Mouse (Mus musculus): Measurements from ENCODE around the gene Rps21.

Rps21 gene

DNA sequence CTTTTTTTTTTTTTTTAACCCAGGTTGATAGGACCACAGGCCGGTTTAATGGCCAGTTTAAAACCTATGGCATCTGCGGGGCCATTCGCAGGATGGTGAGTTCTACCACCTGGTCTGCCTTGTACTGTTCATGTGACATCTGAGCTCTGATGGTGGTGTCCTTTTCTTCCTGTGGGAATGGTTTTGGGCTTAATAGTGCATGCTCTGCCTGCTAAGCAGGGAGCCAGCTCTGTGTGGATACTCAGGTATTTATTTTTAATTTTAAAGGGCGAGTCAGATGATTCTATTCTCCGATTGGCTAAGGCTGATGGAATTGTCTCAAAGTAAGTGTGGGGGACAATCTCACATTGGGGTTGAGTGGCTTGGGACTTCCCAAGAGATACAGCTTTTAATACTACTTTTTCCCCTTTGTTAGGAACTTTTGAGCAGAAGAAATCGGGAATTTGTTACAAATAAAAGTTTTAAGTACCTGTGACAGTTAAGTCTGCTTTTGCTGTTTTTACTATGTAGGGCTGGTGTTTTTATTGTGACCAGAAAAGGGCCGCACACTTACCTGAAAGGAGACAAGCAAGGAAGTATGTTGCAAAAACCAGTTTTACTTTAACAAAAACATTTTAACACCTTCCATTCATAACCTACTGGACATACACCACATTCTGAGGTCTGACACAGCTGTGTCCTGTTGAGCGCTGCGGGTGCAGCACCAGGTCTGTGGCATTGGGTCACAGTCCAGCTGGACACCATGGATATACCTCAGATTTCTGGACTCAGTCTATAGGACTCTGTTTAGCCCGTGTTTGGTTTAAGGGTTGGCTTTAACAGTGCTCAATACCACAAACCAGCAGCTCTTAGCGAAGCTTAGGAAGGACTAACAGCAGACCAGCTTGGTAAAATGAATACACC lies 1.0 kb downstream of the Rps21 start:
- intact Hi-C loops (cut with DNase I), result loop anchor here (10.0 kb wide), 1 partner anchor 333 kb away; no protein-coding TSS in a partner anchor

- intact Hi-C loops (cut with DNase I), result loop anchor here (10.0 kb wide), 1 partner anchor 334 kb away; no protein-coding TSS in a partner anchor
Measured at GRCm38 (mm10) chr2:180258951-180259484, 1.8 kb downstream of the Rps21 start.

GRCm38 (mm10) chr2:180259826-180260609 lies 2.8 kb downstream of the Rps21 start:
- intact Hi-C loops (cut with DNase I), result loop anchor here (10.0 kb wide), 1 partner anchor 335 kb away; no protein-coding TSS in a partner anchor

- intact Hi-C loops (cut with DNase I), result no loop called here
Measured at GRCm38 (mm10) chr2:180260610-180261480, 3.7 kb downstream of the Rps21 start.

- intact Hi-C loops (cut with DNase I), result no loop called here
Measured at GRCm38 (mm10) chr2:180261901-180262300, 4.7 kb downstream of the Rps21 start.

DNA sequence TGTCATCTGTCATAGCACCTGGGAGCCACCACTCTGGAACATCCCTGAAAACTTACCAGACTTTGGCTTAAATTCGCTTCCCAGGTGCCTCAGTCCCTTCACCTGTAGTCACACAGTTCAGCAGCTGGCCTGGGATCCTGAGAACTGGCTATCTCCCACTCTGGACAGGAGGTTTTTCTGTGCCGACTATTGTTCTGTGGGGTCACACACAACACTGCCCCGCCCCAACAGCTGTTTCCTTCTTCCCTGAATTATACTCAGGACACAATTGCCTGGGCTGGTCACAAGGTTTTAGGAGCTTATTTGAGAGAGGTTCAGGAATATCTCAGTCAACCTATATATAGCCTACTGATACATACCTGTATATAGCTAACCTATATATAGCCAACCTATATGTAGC lies 5.3 kb downstream of the Rps21 start:
- intact Hi-C loops (cut with DNase I), result no loop called here

DNA sequence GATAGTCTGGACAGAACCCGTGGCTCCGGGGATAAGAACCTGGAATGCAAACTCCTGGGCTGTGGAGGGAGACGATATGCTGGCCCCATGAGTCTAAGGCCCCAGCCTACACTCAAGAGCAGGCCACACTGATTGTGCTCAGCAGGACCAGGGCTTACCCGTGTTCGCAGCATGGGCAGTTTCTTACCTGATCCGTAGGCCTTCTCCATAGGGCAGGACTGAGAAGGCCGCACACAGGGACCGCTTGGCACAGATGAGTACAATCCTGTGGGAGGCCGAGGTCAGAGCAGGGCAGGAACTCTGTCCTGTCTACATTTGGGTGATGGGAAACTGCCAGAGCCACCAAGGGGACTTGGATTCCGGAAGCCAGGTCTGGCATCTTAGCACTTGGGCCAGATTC lies 5.7 kb downstream of the Rps21 start:
- intact Hi-C loops (cut with DNase I), result no loop called here

DNA sequence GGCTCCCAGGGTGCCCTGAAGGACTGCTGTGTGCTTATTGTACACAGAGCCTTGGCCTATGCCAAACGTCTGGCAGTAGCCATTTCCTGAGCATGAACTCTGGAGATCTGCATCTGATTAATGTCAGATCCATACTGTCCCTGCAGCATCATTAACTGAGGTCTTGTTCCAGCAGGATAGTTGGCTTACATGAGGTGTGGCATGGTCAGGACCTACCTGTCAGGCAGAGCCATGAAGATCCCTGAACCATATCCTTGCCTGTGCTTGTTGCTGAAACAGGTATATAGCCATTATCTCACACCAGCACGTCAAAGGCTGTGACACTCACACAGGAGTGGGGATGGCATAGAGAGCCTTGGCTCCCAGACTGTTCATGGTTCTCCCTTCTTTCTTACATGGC lies 10.8 kb downstream of the Rps21 start:
- intact Hi-C loops (cut with DNase I), result no loop called here

GRCm38 (mm10) chr2:180269329-180269728 lies 12.2 kb downstream of the Rps21 start:
- intact Hi-C loops (cut with DNase I), result no loop called here

GRCm38 (mm10) chr2:180270537-180271255 lies 13.5 kb downstream of the Rps21 start:
- intact Hi-C loops (cut with DNase I), result no loop called here

DNA sequence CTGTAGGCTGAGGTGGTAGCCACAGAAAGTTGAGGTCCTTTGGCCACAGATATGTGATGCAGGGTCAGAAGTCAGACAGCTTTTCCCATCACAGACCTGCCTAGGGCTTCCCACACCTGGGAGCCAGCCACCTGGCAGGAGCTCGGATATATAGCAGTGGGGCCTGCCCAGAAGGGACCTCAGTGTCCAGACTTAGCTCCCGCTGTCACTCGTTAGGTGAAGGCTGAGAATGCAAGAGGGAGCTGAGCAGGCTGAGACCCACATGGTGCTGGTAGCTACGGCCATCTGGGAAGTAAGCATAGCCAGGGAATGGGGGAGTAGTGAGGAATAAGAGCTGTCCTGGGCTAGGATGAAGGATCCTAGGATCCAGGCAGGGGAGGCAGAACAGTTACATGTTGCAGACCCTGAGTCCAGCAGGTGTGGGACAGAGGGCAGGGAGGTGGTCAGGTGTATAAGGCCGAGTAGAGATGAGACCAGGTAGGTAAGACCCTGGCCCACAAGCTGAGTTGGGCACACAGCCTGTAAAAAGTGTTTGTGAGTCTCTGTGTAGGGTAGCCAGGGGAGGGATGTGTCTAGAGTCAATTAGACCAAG lies 14.7 kb downstream of the Rps21 start:
- intact Hi-C loops (cut with DNase I), result no loop called here

DNA sequence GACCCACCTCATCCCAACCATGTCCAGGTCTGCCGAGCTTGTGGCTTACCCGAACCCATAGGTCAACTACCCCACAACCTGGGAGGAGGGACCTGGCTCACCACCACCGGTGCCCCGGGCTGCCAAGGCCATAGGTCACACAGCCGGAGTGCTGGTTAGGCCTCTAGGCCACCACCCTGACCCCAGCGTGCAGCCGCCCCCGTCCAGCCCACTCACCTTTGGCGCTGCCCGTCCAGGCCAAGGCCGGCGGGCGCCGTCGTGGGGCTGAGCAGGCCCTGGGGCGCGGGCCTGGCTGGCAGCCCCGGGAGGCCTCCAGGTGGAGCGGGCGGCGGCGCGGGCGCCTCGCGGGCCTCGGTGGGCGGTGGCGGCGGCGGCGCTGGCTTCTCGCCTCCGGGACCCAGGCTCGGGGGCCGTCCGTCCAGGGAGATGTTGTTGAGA lies 15.7 kb downstream of the Rps21 start:
- intact Hi-C loops (cut with DNase I), result no loop called here

DNA sequence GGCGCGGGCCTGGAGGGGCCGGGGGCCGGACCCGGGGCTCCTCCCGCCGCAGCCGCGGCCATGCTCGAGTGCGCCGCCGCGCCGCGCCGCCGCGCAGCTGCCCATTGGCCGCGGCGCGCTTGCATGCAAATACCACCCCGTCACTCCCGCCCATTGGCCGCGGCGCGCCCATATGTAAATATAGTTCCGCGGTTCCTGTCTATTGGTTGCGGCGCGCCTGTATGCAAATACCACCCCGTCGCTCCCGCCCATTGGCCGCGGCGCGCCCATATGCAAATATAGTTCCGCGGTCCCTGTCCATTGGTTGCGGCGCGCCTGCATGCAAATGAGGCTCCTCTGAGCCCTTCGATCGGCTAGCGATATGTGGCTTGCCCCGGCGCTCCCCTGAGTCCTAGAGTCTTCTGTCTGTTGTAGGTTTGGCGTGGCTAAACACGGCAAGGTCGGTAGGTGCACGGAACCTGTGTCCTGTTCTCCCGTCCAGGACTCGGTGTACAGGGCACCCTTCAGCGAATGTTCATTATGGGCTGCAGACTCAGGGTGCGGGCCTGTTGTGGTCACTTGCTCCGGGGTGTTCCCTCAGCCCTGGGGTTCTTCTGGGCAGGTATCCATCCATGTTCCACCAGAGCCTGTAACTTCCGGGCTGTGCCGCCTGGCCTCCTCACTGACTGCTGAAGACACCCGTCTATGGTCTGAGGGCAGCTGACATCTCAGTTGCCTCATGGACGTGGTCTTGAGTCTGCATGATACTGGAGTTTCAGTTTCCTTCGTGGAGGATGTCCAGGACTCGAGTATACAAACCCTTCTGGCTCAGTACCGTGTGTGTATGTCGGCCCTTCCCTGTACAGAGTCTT lies 16.4 kb downstream of the Rps21 start, which contains the start of gene Cables2:
Cables2 (minus strand) TSS at position 103 of the 851 bp plus-strand sequence.
- intact Hi-C loops (cut with DNase I), result no loop called here

DNA sequence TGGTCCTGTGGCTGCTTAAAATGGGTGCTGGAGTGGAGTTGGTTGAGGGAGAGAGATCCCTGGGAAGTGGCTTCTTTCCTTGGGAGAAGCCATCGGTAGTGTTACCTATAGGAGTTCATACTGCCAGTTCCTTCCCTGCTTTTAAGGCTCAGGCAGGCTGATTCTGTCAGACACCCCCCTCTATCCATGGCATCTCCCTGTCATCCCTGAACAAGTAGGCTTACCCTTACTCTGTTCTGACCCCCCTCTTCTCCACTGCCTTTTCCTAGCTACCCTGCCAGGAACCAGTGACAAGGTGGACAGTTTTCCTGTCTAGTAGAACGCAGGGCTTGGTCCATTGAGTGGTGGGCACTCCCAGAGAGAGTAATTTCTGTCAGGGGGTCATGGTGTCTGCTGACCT lies 17.3 kb downstream of the Rps21 start:
- intact Hi-C loops (cut with DNase I), result no loop called here

GRCm38 (mm10) chr2:180275836-180276235 lies 18.7 kb downstream of the Rps21 start:
- intact Hi-C loops (cut with DNase I), result loop anchor here (1.0 to 5.0 kb wide), 2 partner anchors 71 to 156 kb away; no protein-coding TSS in a partner anchor

- intact Hi-C loops (cut with DNase I), result loop anchor here (5.0 kb wide), 1 partner anchor 156 kb away; no protein-coding TSS in a partner anchor
Measured at GRCm38 (mm10) chr2:180276385-180276784, 19.2 kb downstream of the Rps21 start.

- intact Hi-C loops (cut with DNase I), result loop anchor here (5.0 kb wide), 1 partner anchor 155 kb away; no protein-coding TSS in a partner anchor
Measured at GRCm38 (mm10) chr2:180276851-180277259, 19.7 kb downstream of the Rps21 start.

GRCm38 (mm10) chr2:180277773-180278320 lies 20.7 kb downstream of the Rps21 start:
- intact Hi-C loops (cut with DNase I), result loop anchor here (1.0 to 5.0 kb wide), 2 partner anchors 68 to 154 kb away; no protein-coding TSS in a partner anchor
